Mouse (Mus musculus): ENCODE data around the gene Vps41. TPM values are rescaled to one million over a fixed set of nuclear protein-coding genes. Genes with fewer than 3 reads are reported as not detected.
A peak's percentile ranks its signal among the peaks of the same experiment; 100 is the strongest.

Gene Vps41
- polyA plus RNA-seq, 1 experiment from 2014 or later = 66.0 TPM

DNA sequence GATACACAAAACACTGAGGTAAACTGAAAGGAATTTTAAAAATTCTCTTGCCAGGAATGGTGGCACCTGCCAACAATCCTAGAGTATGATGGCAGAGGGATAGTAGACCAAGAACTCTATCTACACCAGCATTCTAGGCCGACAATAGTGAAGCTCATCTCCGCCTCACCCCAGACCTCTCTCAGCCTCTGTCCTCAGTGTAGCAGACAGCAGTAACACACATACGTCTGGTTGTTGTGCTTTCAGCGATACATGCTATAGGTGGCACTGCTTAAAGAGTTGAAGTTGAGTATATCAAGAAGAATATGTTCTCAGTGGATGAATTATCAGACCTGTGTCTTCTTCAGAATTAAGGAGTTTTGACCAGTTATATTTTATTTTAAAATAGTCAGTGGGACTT lies 92.4 kb downstream of the Vps41 start:
- no peak for DNase-seq (ENCODE audit: extremely low spot score, low spot score)
- no peak overlapping the region for H3K4me3 ChIP-seq
- no peak overlapping the region for H3K27ac ChIP-seq
- H3K27me3 ChIP-seq (ENCODE audit: poor library complexity, severe bottlenecking) = no peaks in the 10 kb centered on the region
- H3K9me3 ChIP-seq = no peaks in the 10 kb centered on the region
- 0 out of 2 replicates have a peak, but pooled peaks cover 3% of the 10 kb centered on the region for H3K36me3 ChIP-seq (replicated peaks)
- 89% methylated on average over 4 of the region's 4 CpGs for WGBS
- H3K4me1 ChIP-seq = no peaks in the 10 kb centered on the region

GRCm38 (mm10) chr13:18809978-18810675 lies 93.0 kb downstream of the Vps41 start:
- 23% methylated on average over 11 of the region's 11 CpGs for WGBS
- H3K4me3 ChIP-seq = no peak overlapping the region
- H3K9me3 ChIP-seq = no peaks in the 10 kb centered on the region
- H3K27ac ChIP-seq = 0 out of 2 replicates have a peak overlapping the region, but pooled peaks have one; percentile 15
- H3K4me1 ChIP-seq = no peaks in the 10 kb centered on the region
- DNase-seq (ENCODE audit: extremely low spot score, low spot score) = peak; percentile 78
- peaks cover 8% of the 10 kb centered on the region; the same call in 1 of the 2 replicates for H3K36me3 ChIP-seq (replicated peaks)
- no peaks in the 10 kb centered on the region for H3K27me3 ChIP-seq (ENCODE audit: poor library complexity, severe bottlenecking)

- Histone ChIP-seq H3K36me3 (replicated peaks) (peaks cover 5% of the 10 kb centered on the region; the same call in 1 of the 2 replicates), H3K4me3 (no peak overlapping the region), H3K27ac (0 out of 2 replicates have a peak overlapping the region, but pooled peaks have one; percentile 15), H3K9me3 (no peaks in the 10 kb centered on the region), H3K27me3 (ENCODE audit: poor library complexity, severe bottlenecking) (no peaks in the 10 kb centered on the region), H3K4me1 (peaks cover 7% of the 10 kb centered on the region)
- WGBS = 78% methylated on average over 10 of the region's 10 CpGs
- no peak for DNase-seq (ENCODE audit: extremely low spot score, low spot score)
These were observed 107.5 kb downstream of the Vps41 start for GRCm38 (mm10) chr13:18824420-18825123.

DNA sequence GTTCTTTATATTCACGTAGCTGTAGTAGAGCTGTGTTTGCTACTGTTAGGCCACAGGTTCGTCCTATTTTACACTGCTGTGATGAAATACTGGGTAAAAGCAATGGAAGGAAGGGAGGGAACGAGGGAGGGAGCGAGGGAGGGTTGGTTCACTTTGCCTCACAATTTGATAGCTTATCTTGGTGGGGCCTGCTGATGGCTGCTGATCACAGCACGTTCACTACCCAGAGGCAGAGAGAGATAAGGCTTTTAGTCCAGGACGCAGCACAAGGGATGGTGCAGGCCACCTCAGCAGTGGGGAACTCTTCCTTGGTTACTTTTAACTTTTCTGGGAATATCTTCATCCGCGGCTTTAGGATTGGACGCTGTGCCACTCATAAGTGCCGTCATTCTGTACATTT lies 109.9 kb downstream of the Vps41 start:
- no peak for DNase-seq (ENCODE audit: extremely low spot score, low spot score)
- H3K27me3 ChIP-seq (ENCODE audit: poor library complexity, severe bottlenecking) = no peaks in the 10 kb centered on the region
- no peaks in the 10 kb centered on the region for H3K9me3 ChIP-seq
- H3K36me3 ChIP-seq (replicated peaks) = peaks cover 5% of the 10 kb centered on the region; the same call in 1 of the 2 replicates
- H3K4me1 ChIP-seq = peaks cover 7% of the 10 kb centered on the region
- WGBS = 92% methylated on average over 10 of the region's 10 CpGs
- H3K27ac ChIP-seq = no peak overlapping the region
- H3K4me3 ChIP-seq = no peak overlapping the region

DNA sequence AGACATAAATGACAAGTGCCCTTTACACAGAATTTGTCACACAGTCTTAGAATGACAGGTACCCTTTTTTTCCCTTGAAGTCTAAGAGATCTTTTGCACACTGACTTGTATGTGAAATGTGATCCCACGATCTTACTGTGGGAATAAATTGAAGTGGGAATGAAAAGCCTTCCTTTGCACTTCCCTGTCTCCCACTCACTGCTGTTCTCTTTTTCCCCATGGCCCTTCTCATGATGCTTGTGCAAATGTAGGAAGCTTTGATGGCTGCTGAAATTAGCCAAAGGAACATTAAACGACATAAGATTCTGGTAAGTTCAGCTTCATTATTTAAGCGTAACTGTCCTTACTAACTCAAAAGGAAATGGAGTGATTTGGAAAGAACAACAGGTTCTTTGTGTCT lies 113.4 kb downstream of the Vps41 start:
- no peak for DNase-seq (ENCODE audit: extremely low spot score, low spot score)
- peaks cover 5% of the 10 kb centered on the region; the same call in 1 of the 2 replicates for H3K36me3 ChIP-seq (replicated peaks)
- no peaks in the 10 kb centered on the region for H3K27me3 ChIP-seq (ENCODE audit: poor library complexity, severe bottlenecking)
- no peaks in the 10 kb centered on the region for H3K4me1 ChIP-seq
- H3K4me3 ChIP-seq = no peak overlapping the region
- whole genome bisulfite sequencing = 85% methylated on average over 3 of the region's 3 CpGs
- no peaks in the 10 kb centered on the region for H3K9me3 ChIP-seq
- H3K27ac ChIP-seq = no peak overlapping the region

GRCm38 (mm10) chr13:18839231-18839630 lies 122.1 kb downstream of the Vps41 start:
- DNase-seq (ENCODE audit: extremely low spot score, low spot score) = no peak
- 96% methylated on average over 4 of the region's 4 CpGs for WGBS
- Histone ChIP-seq H3K36me3 (replicated peaks) (no peaks in the 10 kb centered on the region), H3K4me1 (no peaks in the 10 kb centered on the region), H3K4me3 (no peak overlapping the region), H3K9me3 (no peaks in the 10 kb centered on the region), H3K27me3 (ENCODE audit: poor library complexity, severe bottlenecking) (no peaks in the 10 kb centered on the region), H3K27ac (no peak overlapping the region)

DNA sequence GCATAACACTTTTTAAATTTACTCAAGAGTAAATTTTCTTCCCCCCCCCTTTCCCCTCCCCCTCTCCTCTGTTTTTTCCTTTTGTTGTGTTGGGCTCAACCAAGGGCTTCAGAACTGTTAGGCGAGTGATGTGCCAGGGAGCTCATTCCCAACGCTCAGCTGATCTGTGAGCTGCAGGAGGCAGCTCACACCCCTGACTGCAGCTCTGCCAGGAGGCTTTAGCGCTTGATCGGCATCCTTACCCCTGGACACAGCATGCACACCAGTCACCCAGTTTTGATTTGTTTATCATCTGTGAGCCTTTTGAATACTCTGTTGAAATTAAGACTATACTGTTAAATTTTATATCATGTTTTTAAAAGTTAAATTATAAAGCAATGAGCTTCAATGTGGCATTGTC lies 123.3 kb downstream of the Vps41 start:
- no peak for DNase-seq (ENCODE audit: extremely low spot score, low spot score)
- no peaks in the 10 kb centered on the region for H3K9me3 ChIP-seq
- no peaks in the 10 kb centered on the region for H3K36me3 ChIP-seq (replicated peaks)
- no peaks in the 10 kb centered on the region for H3K4me1 ChIP-seq
- 66% methylated on average over 4 of the region's 4 CpGs for WGBS
- no peaks in the 10 kb centered on the region for H3K27me3 ChIP-seq (ENCODE audit: poor library complexity, severe bottlenecking)
- no peak overlapping the region for H3K27ac ChIP-seq
- H3K4me3 ChIP-seq = no peak overlapping the region

- Histone ChIP-seq H3K4me3 (no peak overlapping the region), H3K9me3 (no peaks in the 10 kb centered on the region), H3K36me3 (replicated peaks) (no peaks in the 10 kb centered on the region), H3K27ac (no peak overlapping the region), H3K27me3 (ENCODE audit: poor library complexity, severe bottlenecking) (no peaks in the 10 kb centered on the region), H3K4me1 (no peaks in the 10 kb centered on the region)
- no peak for DNase-seq (ENCODE audit: extremely low spot score, low spot score)
- 63% methylated on average over 2 of the region's 2 CpGs for WGBS
These were observed 123.9 kb downstream of the Vps41 start for GRCm38 (mm10) chr13:18841019-18841418.

DNA sequence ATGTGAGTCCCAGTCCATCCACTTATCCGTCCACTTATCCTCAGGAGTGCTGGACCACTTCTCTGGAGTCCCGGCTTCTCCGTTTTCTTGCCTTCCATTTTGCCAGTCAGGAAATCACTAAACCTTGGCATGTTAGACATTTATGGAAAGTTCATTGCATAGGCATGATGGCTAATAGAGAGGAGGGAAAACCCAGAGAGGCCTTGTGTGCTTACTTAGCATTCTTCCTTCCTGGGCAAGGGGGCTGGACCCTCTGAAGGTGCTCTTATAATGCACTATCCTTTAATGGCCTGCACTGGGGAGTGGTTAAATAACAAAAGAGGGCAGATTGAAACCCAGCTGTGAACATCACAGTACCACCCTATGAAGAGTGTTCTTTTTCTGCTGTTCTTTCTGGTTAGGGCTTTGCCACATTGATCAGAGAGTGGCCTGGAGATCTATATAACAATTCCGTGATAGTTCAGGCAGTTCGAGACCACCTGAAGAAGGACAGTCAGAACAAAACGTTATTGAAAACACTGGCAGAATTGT lies 124.7 kb downstream of the Vps41 start:
- Histone ChIP-seq H3K27me3 (ENCODE audit: poor library complexity, severe bottlenecking) (no peaks in the 10 kb centered on the region), H3K36me3 (replicated peaks) (peaks cover 5% of the 10 kb centered on the region), H3K4me3 (no peak overlapping the region), H3K4me1 (no peaks in the 10 kb centered on the region), H3K27ac (no peak overlapping the region), H3K9me3 (no peaks in the 10 kb centered on the region)
- 90% methylated on average over 6 of the region's 6 CpGs for WGBS
- DNase-seq (ENCODE audit: extremely low spot score, low spot score) = no peak

GRCm38 (mm10) chr13:18842556-18842955 lies 125.5 kb downstream of the Vps41 start:
- no peak for DNase-seq (ENCODE audit: extremely low spot score, low spot score)
- Histone ChIP-seq H3K27me3 (ENCODE audit: poor library complexity, severe bottlenecking) (no peaks in the 10 kb centered on the region), H3K9me3 (no peaks in the 10 kb centered on the region), H3K4me3 (no peak overlapping the region), H3K36me3 (replicated peaks) (peaks cover 5% of the 10 kb centered on the region), H3K27ac (no peak overlapping the region), H3K4me1 (no peaks in the 10 kb centered on the region)
- WGBS = 91% methylated on average over 4 of the region's 4 CpGs

GRCm38 (mm10) chr13:18843546-18843945 lies 126.5 kb downstream of the Vps41 start:
- H3K27me3 ChIP-seq (ENCODE audit: poor library complexity, severe bottlenecking) = no peaks in the 10 kb centered on the region
- H3K36me3 ChIP-seq (replicated peaks) = peaks cover 6% of the 10 kb centered on the region
- WGBS = 95% methylated on average over 1 of the region's 1 CpGs
- DNase-seq (ENCODE audit: extremely low spot score, low spot score) = no peak
- H3K27ac ChIP-seq = no peak overlapping the region
- no peak overlapping the region for H3K4me3 ChIP-seq
- no peaks in the 10 kb centered on the region for H3K4me1 ChIP-seq
- H3K9me3 ChIP-seq = no peaks in the 10 kb centered on the region

GRCm38 (mm10) chr13:18847386-18847785 lies 130.3 kb downstream of the Vps41 start:
- Histone ChIP-seq H3K27me3 (ENCODE audit: poor library complexity, severe bottlenecking) (no peaks in the 10 kb centered on the region), H3K4me3 (no peak overlapping the region), H3K36me3 (replicated peaks) (peaks cover 11% of the 10 kb centered on the region), H3K9me3 (no peaks in the 10 kb centered on the region), H3K27ac (no peak overlapping the region), H3K4me1 (no peaks in the 10 kb centered on the region)
- no peak for DNase-seq (ENCODE audit: extremely low spot score, low spot score)
- WGBS = 91% methylated on average over 3 of the region's 3 CpGs

- peaks cover 11% of the 10 kb centered on the region for H3K36me3 ChIP-seq (replicated peaks)
- no peaks in the 10 kb centered on the region for H3K27me3 ChIP-seq (ENCODE audit: poor library complexity, severe bottlenecking)
- H3K27ac ChIP-seq = no peak overlapping the region
- H3K9me3 ChIP-seq = no peaks in the 10 kb centered on the region
- no peak for DNase-seq (ENCODE audit: extremely low spot score, low spot score)
- no peak overlapping the region for H3K4me3 ChIP-seq
- H3K4me1 ChIP-seq = no peaks in the 10 kb centered on the region
These were observed 132.5 kb downstream of the Vps41 start for GRCm38 (mm10) chr13:18849563-18849962.
